Mouse (Mus musculus): ENCODE measurements around the gene Fxr2. TPM values are rescaled to one million over a fixed set of nuclear protein-coding genes. Genes with fewer than 3 reads are reported as not detected.

Fxr2 gene
- polyA plus RNA-seq, 1 experiment = 104 TPM

- Histone ChIP-seq H3ac (ENCODE audit: control insufficient read depth, insufficient read length) (no peak overlapping the region), H3K36me3 (ENCODE audit: control insufficient read depth, insufficient read depth) (no peaks in the 10 kb centered on the region), H3K27me3 (ENCODE audit: control insufficient read depth, insufficient read depth, insufficient read length) (peaks cover 7% of the 10 kb centered on the region), H3K79me2 (ENCODE audit: control insufficient read depth, insufficient read depth) (no peaks in the 10 kb centered on the region), H3K4me2 (ENCODE audit: low read depth) (no peak overlapping the region), H3K4me3 (no peak overlapping the region)
- TF ChIP-seq USF1 (IDR thresholded peaks at IDR 0.05; ENCODE audit: low read depth) = no peak
- TF ChIP-seq REST (IDR thresholded peaks at IDR 0.05; ENCODE audit: insufficient read depth, insufficient read length) = no peak
- TF ChIP-seq MAX (IDR thresholded peaks at IDR 0.05; ENCODE audit: low read depth) = no peak
- no peak for TF ChIP-seq CEBPB (IDR thresholded peaks at IDR 0.05; ENCODE audit: insufficient read depth, poor library complexity, severe bottlenecking)
- no peak for TF ChIP-seq TCF12 (IDR thresholded peaks at IDR 0.05; ENCODE audit: insufficient read depth, poor library complexity, severe bottlenecking)
- TF ChIP-seq TCF3 (IDR thresholded peaks at IDR 0.05; ENCODE audit: insufficient read length, low read depth) = no peak
- no peak for TF ChIP-seq POLR2A (IDR thresholded peaks at IDR 0.05; ENCODE audit: insufficient read length, low read depth)
- TF ChIP-seq MYOG (IDR thresholded peaks at IDR 0.05; ENCODE audit: control insufficient read depth in 1 of 3, insufficient read depth in 1 of 3, insufficient read length in 2 of 3, low read depth in 2 of 3) = no peak
These were observed 16.0 kb upstream of the Fxr2 start for GRCm38 (mm10) chr11:69616781-69617180.

- Histone ChIP-seq H3K4me3 (no peak within 1 kb of the TSS), H3ac (ENCODE audit: control insufficient read depth, insufficient read length) (no peak within 1 kb of the TSS), H3K4me2 (ENCODE audit: low read depth) (no peak within 1 kb of the TSS), H3K27me3 (ENCODE audit: control insufficient read depth, insufficient read depth, insufficient read length) (peaks cover 7% of the 10 kb centered on the region), H3K36me3 (ENCODE audit: control insufficient read depth, insufficient read depth) (no peaks in the 10 kb centered on the region), H3K79me2 (ENCODE audit: control insufficient read depth, insufficient read depth) (no peaks in the 10 kb centered on the region)
- TF ChIP-seq POLR2AphosphoS2 (IDR thresholded peaks at IDR 0.05; ENCODE audit: insufficient read length, low read depth) (no peak), E2F4 (IDR thresholded peaks at IDR 0.05; ENCODE audit: insufficient read depth) (no peak), CEBPB (IDR thresholded peaks at IDR 0.05; ENCODE audit: insufficient read depth, poor library complexity, severe bottlenecking) (no peak), TCF3 (IDR thresholded peaks at IDR 0.05; ENCODE audit: insufficient read length, low read depth) (no peak), MAX (IDR thresholded peaks at IDR 0.05; ENCODE audit: low read depth) (no peak), REST (IDR thresholded peaks at IDR 0.05; ENCODE audit: insufficient read depth, insufficient read length) (no peak), USF1 (IDR thresholded peaks at IDR 0.05; ENCODE audit: low read depth) (no peak), POLR2A (IDR thresholded peaks at IDR 0.05; ENCODE audit: insufficient read length, low read depth) (no peak), SRF (IDR thresholded peaks at IDR 0.05; ENCODE audit: control insufficient read depth, insufficient read length, low read depth) (no peak), TCF12 (IDR thresholded peaks at IDR 0.05; ENCODE audit: insufficient read depth, poor library complexity, severe bottlenecking) (no peak), MYOG (IDR thresholded peaks at IDR 0.05; ENCODE audit: control insufficient read depth in 1 of 3, insufficient read depth in 1 of 3, insufficient read length in 2 of 3, low read depth in 2 of 3) (no peak), MYOD1 (IDR thresholded peaks at IDR 0.05; ENCODE audit: control insufficient read depth in 1 of 3, insufficient read length in 2 of 3, low read depth in 2 of 3) (no peak)
These were observed 15.0 kb upstream of the Fxr2 start, which contains the start of gene Shbg for GRCm38 (mm10) chr11:69617805-69618204. Gene Shbg (minus strand): TSS chr11:69617905.

GRCm38 (mm10) chr11:69620394-69621081 is 12.3 kb upstream of the Fxr2 start:
- H3K36me3 ChIP-seq (ENCODE audit: control insufficient read depth, insufficient read depth) = no peaks in the 10 kb centered on the region
- no peak overlapping the region for H3ac ChIP-seq (ENCODE audit: control insufficient read depth, insufficient read length)
- H3K4me3 ChIP-seq = no peak overlapping the region
- no peak for TF ChIP-seq POLR2AphosphoS2 (IDR thresholded peaks at IDR 0.05; ENCODE audit: insufficient read length, low read depth)
- no peak for TF ChIP-seq USF1 (IDR thresholded peaks at IDR 0.05; ENCODE audit: low read depth)
- TF ChIP-seq MAX (IDR thresholded peaks at IDR 0.05; ENCODE audit: low read depth) = no peak
- TF ChIP-seq SRF (IDR thresholded peaks at IDR 0.05; ENCODE audit: control insufficient read depth, insufficient read length, low read depth) = no peak
- no peak for TF ChIP-seq POLR2A (IDR thresholded peaks at IDR 0.05; ENCODE audit: insufficient read length, low read depth)
- no peak for TF ChIP-seq TCF12 (IDR thresholded peaks at IDR 0.05; ENCODE audit: insufficient read depth, poor library complexity, severe bottlenecking)
- TF ChIP-seq E2F4 (IDR thresholded peaks at IDR 0.05; ENCODE audit: insufficient read depth) = no peak
- TF ChIP-seq MYOG (IDR thresholded peaks at IDR 0.05; ENCODE audit: control insufficient read depth in 1 of 3, insufficient read depth in 1 of 3, insufficient read length in 2 of 3, low read depth in 2 of 3) = no peak
- H3K27me3 ChIP-seq (ENCODE audit: control insufficient read depth, insufficient read depth, insufficient read length) = peaks cover 7% of the 10 kb centered on the region
- no peaks in the 10 kb centered on the region for H3K79me2 ChIP-seq (ENCODE audit: control insufficient read depth, insufficient read depth)
- H3K4me2 ChIP-seq (ENCODE audit: low read depth) = no peak overlapping the region

GRCm38 (mm10) chr11:69621571-69622268 is 11.1 kb upstream of the Fxr2 start, which contains the start of gene Sat2:
Gene Sat2 (plus strand): TSS chr11:69622024.
- Histone ChIP-seq H3ac (ENCODE audit: control insufficient read depth, insufficient read length) (peak within 1 kb of the TSS; percentile 24), H3K27me3 (ENCODE audit: control insufficient read depth, insufficient read depth, insufficient read length) (peaks cover 7% of the 10 kb centered on the region), H3K4me2 (ENCODE audit: low read depth) (peak within 1 kb of the TSS; percentile 91), H3K79me2 (ENCODE audit: control insufficient read depth, insufficient read depth) (no peaks in the 10 kb centered on the region), H3K36me3 (ENCODE audit: control insufficient read depth, insufficient read depth) (no peaks in the 10 kb centered on the region), H3K4me3 (peak within 1 kb of the TSS; percentile 55)
- TF ChIP-seq POLR2A (IDR thresholded peaks at IDR 0.05; ENCODE audit: insufficient read length, low read depth) = peak; percentile 31
- no peak for TF ChIP-seq USF1 (IDR thresholded peaks at IDR 0.05; ENCODE audit: low read depth)

GRCm38 (mm10) chr11:69622406-69622805 is 10.4 kb upstream of the Fxr2 start:
- no peak for TF ChIP-seq REST (IDR thresholded peaks at IDR 0.05; ENCODE audit: insufficient read depth, insufficient read length)
- TF ChIP-seq USF1 (IDR thresholded peaks at IDR 0.05; ENCODE audit: low read depth) = no peak
- TF ChIP-seq POLR2A (IDR thresholded peaks at IDR 0.05; ENCODE audit: insufficient read length, low read depth) = no peak
- TF ChIP-seq MYOD1 (IDR thresholded peaks at IDR 0.05; ENCODE audit: control insufficient read depth in 1 of 3, insufficient read length in 2 of 3, low read depth in 2 of 3) = no peak
- TF ChIP-seq TCF12 (IDR thresholded peaks at IDR 0.05; ENCODE audit: insufficient read depth, poor library complexity, severe bottlenecking) = no peak
- TF ChIP-seq TCF3 (IDR thresholded peaks at IDR 0.05; ENCODE audit: insufficient read length, low read depth) = no peak
- H3K79me2 ChIP-seq (ENCODE audit: control insufficient read depth, insufficient read depth) = no peaks in the 10 kb centered on the region

More at GRCm38 (mm10) chr11:69622406-69622805, 10.4 kb upstream of the Fxr2 start:
- Histone ChIP-seq H3K27me3 (ENCODE audit: control insufficient read depth, insufficient read depth, insufficient read length) (peaks cover 7% of the 10 kb centered on the region), H3K36me3 (ENCODE audit: control insufficient read depth, insufficient read depth) (no peaks in the 10 kb centered on the region), H3K4me3 (peak overlapping the region; percentile 55), H3K4me2 (ENCODE audit: low read depth) (peak overlapping the region; percentile 91), H3ac (ENCODE audit: control insufficient read depth, insufficient read length) (peak overlapping the region; percentile 24)

Measured in myocyte (in vitro differentiated cells).